Mouse (Mus musculus): ENCODE results near the gene Rnf180. TPM values are rescaled to one million over a fixed set of nuclear protein-coding genes. Genes with fewer than 3 reads are reported as not detected.

Rnf180 gene
- total and polyA plus RNA-seq, 3 experiments: 0.23 to 0.84 TPM; not detected in 1

- Histone ChIP-seq H3K4me3 (ENCODE audit: control insufficient read depth in 1 of 2, insufficient read depth in 1 of 2, low read depth in 2 of 2, low read length in 2 of 2) (no peak overlapping the region), H3K79me2 (ENCODE audit: control insufficient read depth, insufficient read depth, low read length, poor library complexity) (no peaks in the 10 kb centered on the region), H3K27me3 (ENCODE audit: control insufficient read depth in 1 of 2, insufficient read depth in 2 of 2, low read length in 2 of 2) (no peaks in the 10 kb centered on the region), H3K9ac (ENCODE audit: control insufficient read depth, low read depth, low read length, poor library complexity, severe bottlenecking) (no peak overlapping the region), H3K27ac (ENCODE audit: control insufficient read depth, low read depth, low read length) (no peak overlapping the region), H3K4me1 (ENCODE audit: control insufficient read depth in 1 of 2, insufficient read depth in 2 of 2, low read length in 2 of 2) (peaks cover 0 to 9% of the 10 kb centered on the region in 2 experiments; a peak in 3 of 4 replicates), H3K9me3 (replicated peaks; ENCODE audit: insufficient read depth, low read length) (no peaks in the 10 kb centered on the region), H3K36me3 (ENCODE audit: control insufficient read depth in 1 of 2, insufficient read depth in 2 of 2, low read length in 2 of 2) (peaks cover 0 to 11% of the 10 kb centered on the region in 2 experiments; a peak in 2 of 4 replicates)
- TF ChIP-seq MAZ (IDR thresholded peaks at IDR 0.05; ENCODE audit: low read depth, low read length): no peak
- TF ChIP-seq USF1 (IDR thresholded peaks at IDR 0.05; ENCODE audit: low read depth, low read length): no peak
- no peak for TF ChIP-seq ELF1 (IDR thresholded peaks at IDR 0.05; ENCODE audit: low read depth, low read length)
- TF ChIP-seq CHD1 (IDR thresholded peaks at IDR 0.05; ENCODE audit: low read depth, low read length): no peak
- TF ChIP-seq EP300 (IDR thresholded peaks at IDR 0.05; ENCODE audit: low read depth in 1 of 2, low read length in 2 of 2): no peak
- TF ChIP-seq ZMIZ1 (IDR thresholded peaks at IDR 0.05; ENCODE audit: low read depth, low read length): no peak
- TF ChIP-seq CHD2 (IDR thresholded peaks at IDR 0.05; ENCODE audit: low read length): no peak
- TF ChIP-seq CTCF (IDR thresholded peaks at IDR 0.05 in 2 of 3, conservative IDR thresholded peaks at IDR 0.05 in 1 of 3; ENCODE audit: control insufficient read depth in 1 of 3, insufficient read depth in 1 of 3, low read depth in 2 of 3, low read length in 3 of 3, poor library complexity in 1 of 3, severe bottlenecking in 1 of 3): no peak
- no peak for TF ChIP-seq USF2 (IDR thresholded peaks at IDR 0.05; ENCODE audit: borderline replicate concordance in 1 of 2, insufficient read depth in 1 of 2, low read depth in 1 of 2, low read length in 2 of 2)
- peak; percentile 30 for DNase-seq (ENCODE audit: low read depth, low spot score)
These were observed 15.1 kb downstream of the Rnf180 start for GRCm38 (mm10) chr13:105279397-105280018.

DNA sequence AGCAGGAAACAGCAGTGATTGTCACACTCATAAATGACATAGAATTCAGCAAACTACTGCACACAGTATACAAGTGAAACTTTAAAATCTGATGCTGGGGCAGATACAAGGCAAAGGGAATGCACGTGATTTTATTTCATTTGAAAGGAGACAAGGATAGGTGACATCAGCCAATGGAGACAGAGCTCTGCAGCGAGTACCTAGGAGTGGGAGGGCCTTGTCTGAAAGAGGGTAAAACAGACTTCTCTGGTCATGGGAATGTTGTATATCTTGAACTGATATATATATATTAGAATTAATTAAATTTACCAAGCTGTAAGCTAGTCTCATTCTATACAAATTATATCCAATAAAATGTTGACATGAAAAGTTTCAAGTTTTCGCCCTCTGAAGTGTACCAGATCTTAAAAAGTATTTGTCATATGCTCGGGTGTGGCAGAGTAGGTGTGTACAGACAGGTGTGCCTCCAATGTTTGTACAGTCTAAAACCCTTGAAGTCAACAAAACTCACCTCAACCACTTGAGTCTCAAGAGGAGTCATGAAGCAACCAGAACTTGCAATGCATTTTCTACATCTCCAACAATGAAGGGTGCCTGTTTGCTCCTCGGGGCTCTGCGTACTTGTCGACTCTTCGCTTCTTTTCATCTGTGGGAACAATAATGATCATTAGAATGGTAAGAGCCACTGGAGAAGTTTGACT is 24.1 kb downstream of the Rnf180 start:
- DNase-seq (ENCODE audit: low read depth, low spot score): no peak
- H3K9me3 ChIP-seq (replicated peaks; ENCODE audit: insufficient read depth, low read length): no peaks in the 10 kb centered on the region
- H3K79me2 ChIP-seq (ENCODE audit: control insufficient read depth, insufficient read depth, low read length, poor library complexity): no peaks in the 10 kb centered on the region
- H3K9ac ChIP-seq (ENCODE audit: control insufficient read depth, low read depth, low read length, poor library complexity, severe bottlenecking): no peak overlapping the region
- H3K4me1 ChIP-seq (ENCODE audit: control insufficient read depth in 1 of 2, insufficient read depth in 2 of 2, low read length in 2 of 2): no peaks in the 10 kb centered on the region
- H3K27me3 ChIP-seq (ENCODE audit: control insufficient read depth in 1 of 2, insufficient read depth in 2 of 2, low read length in 2 of 2): no peaks in the 10 kb centered on the region
- H3K36me3 ChIP-seq (ENCODE audit: control insufficient read depth in 1 of 2, insufficient read depth in 2 of 2, low read length in 2 of 2): no peaks in the 10 kb centered on the region
- H3K27ac ChIP-seq (ENCODE audit: control insufficient read depth, low read depth, low read length): no peak overlapping the region
- H3K4me3 ChIP-seq (ENCODE audit: control insufficient read depth in 1 of 2, insufficient read depth in 1 of 2, low read depth in 2 of 2, low read length in 2 of 2): no peak overlapping the region
- no peak for TF ChIP-seq ETS1 (IDR thresholded peaks at IDR 0.05; ENCODE audit: low read depth, low read length)
- no peak for TF ChIP-seq SIN3A (IDR thresholded peaks at IDR 0.05; ENCODE audit: low read length)
- TF ChIP-seq ZNF384 (IDR thresholded peaks at IDR 0.05; ENCODE audit: low read depth, low read length): no peak
- TF ChIP-seq UBTF (IDR thresholded peaks at IDR 0.05; ENCODE audit: borderline replicate concordance, insufficient read depth, low read depth, low read length): no peak
- no peak for TF ChIP-seq SMC3 (IDR thresholded peaks at IDR 0.05; ENCODE audit: low read depth, low read length)

Measured in MEL (cell line).